Mouse (Mus musculus) midbrain, embryonic 12.5 days (tissue): ENCODE data around the gene Dock4. TPM values are rescaled to one million over a fixed set of nuclear protein-coding genes. Genes with fewer than 3 reads are reported as not detected.

ENCODE experiments used
- ATAC-seq: fragments of 200-750 bp; cut with Nextera tagmentation; 2 replicates; pipeline ENCODE4 v1.8.0; 2017; ENCODE audit warnings: low read depth, moderate TSS enrichment, moderate library complexity; ENCODE audit not compliant: low FRiP score
- H3K27ac ChIP-seq: fragments of 300-500 bp; sonication (generic); replicated peaks from 2 replicates; pipeline ENCODE4 v1.5.1; 2016; ENCODE audit warnings: mild to moderate bottlenecking
- H3K27me3 ChIP-seq: fragments of 300-500 bp; sonication (generic); 2 replicates; pipeline ENCODE4 v1.6.1; 2016; ENCODE audit warnings: mild to moderate bottlenecking
- H3K36me3 ChIP-seq: fragments of 300-500 bp; sonication (generic); 2 replicates; pipeline ENCODE4 v1.6.1; 2016
- H3K4me1 ChIP-seq: fragments of 300-500 bp; sonication (generic); 2 replicates; pipeline ENCODE4 v1.6.1; 2016
- H3K4me2 ChIP-seq: fragments of 300-500 bp; sonication (generic); replicated peaks from 2 replicates; pipeline ENCODE4 v1.6.1; 2016; ENCODE audit warnings: mild to moderate bottlenecking, moderate library complexity
- H3K4me3 ChIP-seq: fragments of 300-500 bp; sonication (generic); 2 replicates; pipeline ENCODE4 v1.5.1; 2016; ENCODE audit warnings: mild to moderate bottlenecking
- H3K9ac ChIP-seq: fragments of 300-500 bp; sonication (generic); replicated peaks from 2 replicates; pipeline ENCODE4 v1.6.1; 2016; ENCODE audit warnings: mild to moderate bottlenecking, moderate library complexity
- H3K9me3 ChIP-seq: fragments of 300-500 bp; sonication (generic); 2 replicates; pipeline ENCODE4 v1.6.1; 2016; ENCODE audit warnings: mild to moderate bottlenecking
- WGBS: fragments of 180-500 bp; shearing (Covaris S2); methylation state at CpG from one replicate; pipeline ENCODE4 v1.1.7; 2016; 5-methylcytosine and 5-hydroxymethylcytosine counted together
- polyA plus RNA-seq: library from polyadenylated mRNA; unstranded; fragments of >200 nt; fragmentation: Nextera tagmentation; extraction: Ambion mirVana; gene quantifications from 2 replicates; pipeline ENCODE4 v1.2.1, GENCODE M21; 2016

Dock4 gene
- polyA plus RNA-seq, 1 experiment from 2014 or later, result 34.2 TPM

- H3K36me3 ChIP-seq, result no peaks in the 10 kb centered on the region
- no peak for ATAC-seq
- no peak overlapping the region for H3K4me2 ChIP-seq
- no peaks in the 10 kb centered on the region for H3K27me3 ChIP-seq
- no peak overlapping the region for H3K27ac ChIP-seq
- no peak overlapping the region for H3K9ac ChIP-seq
- H3K4me3 ChIP-seq, result no peak overlapping the region
- no peaks in the 10 kb centered on the region for H3K9me3 ChIP-seq
- H3K4me1 ChIP-seq, result peaks cover 9% of the 10 kb centered on the region
- WGBS, result 20% methylated on average over 2 of the region's 2 CpGs
These were observed 7.7 kb upstream of the Dock4 start for GRCm38 (mm10) chr12:40438049-40438448.

- peaks cover 19% of the 10 kb centered on the region; the same call in 1 of the 2 replicates for H3K4me1 ChIP-seq
- H3K27me3 ChIP-seq, result no peaks in the 10 kb centered on the region
- H3K9me3 ChIP-seq, result no peaks in the 10 kb centered on the region
- 2% methylated on average over 16 of the region's 16 CpGs for WGBS
- peak overlapping the region; percentile 61 for H3K9ac ChIP-seq
- H3K36me3 ChIP-seq, result no peaks in the 10 kb centered on the region
- H3K27ac ChIP-seq, result no peak overlapping the region
- H3K4me2 ChIP-seq, result peak overlapping the region; percentile 80
- ATAC-seq, result peak; percentile 1; the same call in 1 of the 2 replicates
- peak overlapping the region; percentile 81 for H3K4me3 ChIP-seq
These were observed 546 bp upstream of the Dock4 start for GRCm38 (mm10) chr12:40445206-40445605.

- no peaks in the 10 kb centered on the region for H3K9me3 ChIP-seq
- peaks cover 19% of the 10 kb centered on the region; the same call in 1 of the 2 replicates for H3K4me1 ChIP-seq
- H3K4me3 ChIP-seq, result peak overlapping the region; percentile 81
- no peaks in the 10 kb centered on the region for H3K27me3 ChIP-seq
- H3K27ac ChIP-seq, result peak overlapping the region; percentile 94
- H3K4me2 ChIP-seq, result peak overlapping the region; percentile 81
- peak; percentile 42 for ATAC-seq
- H3K9ac ChIP-seq, result peak overlapping the region; percentile 82
- under 1% methylated on average over 44 of the region's 44 CpGs for WGBS
- H3K36me3 ChIP-seq, result no peaks in the 10 kb centered on the region
These were observed 964 bp downstream of the Dock4 start for GRCm38 (mm10) chr12:40446450-40447381.

- Histone ChIP-seq H3K4me1 (peaks cover 19% of the 10 kb centered on the region; the same call in 1 of the 2 replicates), H3K27ac (no peak overlapping the region), H3K27me3 (no peaks in the 10 kb centered on the region), H3K36me3 (no peaks in the 10 kb centered on the region), H3K9me3 (no peaks in the 10 kb centered on the region), H3K9ac (peak overlapping the region; percentile 82; the same call in 1 of the 2 replicates), H3K4me2 (peak overlapping the region; percentile 81), H3K4me3 (peak overlapping the region; percentile 81)
- ATAC-seq, result no peak
- 22% methylated on average over 10 of the region's 10 CpGs for WGBS
These were observed 2.0 kb downstream of the Dock4 start for GRCm38 (mm10) chr12:40447561-40448355.

- no peaks in the 10 kb centered on the region for H3K36me3 ChIP-seq
- ATAC-seq, result no peak
- no peak overlapping the region for H3K4me3 ChIP-seq
- no peak overlapping the region for H3K9ac ChIP-seq
- H3K9me3 ChIP-seq, result no peaks in the 10 kb centered on the region
- WGBS, result 70% methylated on average over 9 of the region's 9 CpGs
- H3K27me3 ChIP-seq, result no peaks in the 10 kb centered on the region
- H3K4me1 ChIP-seq, result peaks cover 19% of the 10 kb centered on the region; the same call in 1 of the 2 replicates
- no peak overlapping the region for H3K4me2 ChIP-seq
- no peak overlapping the region for H3K27ac ChIP-seq
These were observed 3.5 kb downstream of the Dock4 start for GRCm38 (mm10) chr12:40449119-40449795.

- no peaks in the 10 kb centered on the region for H3K9me3 ChIP-seq
- H3K4me3 ChIP-seq, result no peak overlapping the region
- whole genome bisulfite sequencing, result 98% methylated on average over 2 of the region's 2 CpGs
- H3K27ac ChIP-seq, result no peak overlapping the region
- no peaks in the 10 kb centered on the region for H3K4me1 ChIP-seq
- H3K4me2 ChIP-seq, result no peak overlapping the region
- H3K9ac ChIP-seq, result no peak overlapping the region
- no peak for ATAC-seq
- no peaks in the 10 kb centered on the region for H3K36me3 ChIP-seq
- no peaks in the 10 kb centered on the region; the same call in 1 of the 2 replicates for H3K27me3 ChIP-seq
These were observed 10.8 kb downstream of the Dock4 start for GRCm38 (mm10) chr12:40456517-40456916.

GRCm38 (mm10) chr12:40458977-40459376 is 13.2 kb downstream of the Dock4 start:
- H3K4me3 ChIP-seq, result no peak overlapping the region
- peaks cover 3% of the 10 kb centered on the region; the same call in 1 of the 2 replicates for H3K4me1 ChIP-seq
- no peak for ATAC-seq
- no peaks in the 10 kb centered on the region; the same call in 1 of the 2 replicates for H3K27me3 ChIP-seq
- WGBS, result 71% methylated on average over 3 of the region's 3 CpGs
- no peak overlapping the region for H3K4me2 ChIP-seq
- H3K27ac ChIP-seq, result no peak overlapping the region
- no peaks in the 10 kb centered on the region for H3K36me3 ChIP-seq
- H3K9ac ChIP-seq, result no peak overlapping the region
- no peaks in the 10 kb centered on the region for H3K9me3 ChIP-seq

- WGBS, result 69% methylated on average over 6 of the region's 6 CpGs
- Histone ChIP-seq H3K27me3 (no peaks in the 10 kb centered on the region; the same call in 1 of the 2 replicates), H3K9ac (no peak overlapping the region), H3K4me1 (peaks cover 9% of the 10 kb centered on the region), H3K9me3 (no peaks in the 10 kb centered on the region), H3K36me3 (no peaks in the 10 kb centered on the region), H3K4me2 (no peak overlapping the region), H3K4me3 (no peak overlapping the region), H3K27ac (no peak overlapping the region)
- ATAC-seq, result no peak
These were observed 14.0 kb downstream of the Dock4 start for GRCm38 (mm10) chr12:40459673-40460265.

- H3K9ac ChIP-seq, result no peak overlapping the region
- WGBS, result 44% methylated on average over 7 of the region's 7 CpGs
- no peaks in the 10 kb centered on the region; the same call in 1 of the 2 replicates for H3K27me3 ChIP-seq
- H3K4me1 ChIP-seq, result peaks cover 16% of the 10 kb centered on the region
- ATAC-seq, result no peak
- no peak overlapping the region for H3K4me2 ChIP-seq
- no peaks in the 10 kb centered on the region for H3K36me3 ChIP-seq
- H3K9me3 ChIP-seq, result no peaks in the 10 kb centered on the region
- H3K27ac ChIP-seq, result no peak overlapping the region
- no peak overlapping the region for H3K4me3 ChIP-seq
These were observed 17.0 kb downstream of the Dock4 start for GRCm38 (mm10) chr12:40462693-40463235.

GRCm38 (mm10) chr12:40463828-40464227 is 18.1 kb downstream of the Dock4 start:
- Histone ChIP-seq H3K4me3 (no peak overlapping the region), H3K4me1 (peaks cover 16% of the 10 kb centered on the region), H3K9ac (no peak overlapping the region), H3K27me3 (no peaks in the 10 kb centered on the region; the same call in 1 of the 2 replicates), H3K27ac (no peak overlapping the region), H3K4me2 (no peak overlapping the region), H3K9me3 (no peaks in the 10 kb centered on the region), H3K36me3 (no peaks in the 10 kb centered on the region)
- ATAC-seq, result no peak
- WGBS, result 55% methylated on average over 2 of the region's 2 CpGs

- peak; percentile 44; the same call in 1 of the 2 replicates for ATAC-seq
- no peak overlapping the region for H3K27ac ChIP-seq
These were observed 18.5 kb downstream of the Dock4 start for GRCm38 (mm10) chr12:40464282-40464681.

More at GRCm38 (mm10) chr12:40464282-40464681, 18.5 kb downstream of the Dock4 start:
- Histone ChIP-seq H3K27me3 (no peaks in the 10 kb centered on the region; the same call in 1 of the 2 replicates), H3K4me1 (peaks cover 16% of the 10 kb centered on the region), H3K4me2 (no peak overlapping the region), H3K4me3 (no peak overlapping the region), H3K9me3 (no peaks in the 10 kb centered on the region), H3K9ac (no peak overlapping the region), H3K36me3 (no peaks in the 10 kb centered on the region)
- 59% methylated on average over 6 of the region's 6 CpGs for WGBS
